Mouse (Mus musculus) heart, postnatal 25 days (tissue): ENCODE measurements around the gene Iffo1. TPM values are rescaled to one million over a fixed set of nuclear protein-coding genes. Genes with fewer than 3 reads are reported as not detected.

ENCODE experiments used
- DNase-seq: peaks from one replicate; pipeline ENCODE4 v3.0.0; 2022; ENCODE audit warnings: low spot score
- intact Hi-C: fragments of 180-260 bp; cut with DNase I; formaldehyde crosslinking; loops from one replicate; pipeline ENCODE4 v1.15.1; 2025
- microRNA-seq: library from miRNA; unstranded; fragments of <30 nt; microRNA quantifications from one replicate; pipeline ENCODE4 v1.2.0, GENCODE M21; 2022
- total RNA-seq, 2 experiments: library from RNA; stranded (reverse); gene quantifications; 2 replicates each; pipeline ENCODE4 v1.2.3; 2021

Iffo1 gene
- total RNA-seq, 2 experiments from 2014 or later, result 7.1 to 12.0 TPM

- no peak for DNase-seq
- intact Hi-C loops, result no loop called here
Observed at GRCm38 (mm10) chr6:125179601-125180000, 34.6 kb downstream of the Iffo1 start.

DNA sequence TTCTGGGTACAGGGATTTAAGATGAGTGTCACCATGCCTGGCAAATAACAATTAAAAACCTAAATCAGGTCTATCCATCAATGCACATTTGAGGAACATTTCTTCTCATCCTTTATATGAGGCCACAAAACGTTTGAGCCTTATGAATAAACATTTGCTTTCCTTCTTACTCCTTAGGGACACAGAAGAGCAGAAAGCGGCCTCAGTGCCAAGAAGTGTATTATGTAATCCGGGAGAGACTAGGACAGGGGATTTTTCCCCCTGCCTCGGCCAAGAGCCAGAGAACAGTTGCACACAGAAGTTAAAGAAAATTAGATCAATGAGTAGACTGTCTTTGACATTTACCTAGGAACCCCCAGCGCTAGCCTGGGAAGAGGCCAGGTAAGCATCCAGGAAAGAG lies 37.1 kb downstream of the Iffo1 start:
- intact Hi-C loops, result no loop called here
- DNase-seq, result no peak

- no peak for DNase-seq
Observed at GRCm38 (mm10) chr6:125186203-125186602, 41.2 kb downstream of the Iffo1 start.

DNA sequence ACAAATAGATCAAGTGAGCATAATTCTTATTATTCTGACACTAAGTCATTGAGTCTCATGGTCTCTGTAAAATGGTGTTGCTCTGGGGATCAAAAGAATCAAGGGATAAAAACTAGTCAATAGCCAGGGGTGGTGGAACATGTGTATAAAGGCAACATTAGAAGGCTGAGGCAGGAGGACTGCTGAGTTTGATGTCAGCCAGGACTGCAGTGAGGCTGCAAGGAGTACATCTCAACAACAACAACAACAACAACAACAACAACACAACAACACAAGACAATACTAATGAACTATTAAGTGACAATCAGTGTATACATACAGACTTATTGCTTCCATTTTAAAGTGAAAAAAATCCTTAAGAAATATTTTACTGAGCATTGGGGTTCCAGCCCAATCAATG lies 45.8 kb downstream of the Iffo1 start:
- DNase-seq, result no peak
- intact Hi-C loops, result loop anchor here (2.0 kb wide), 1 partner anchor 26 kb away; no protein-coding TSS in a partner anchor

More at GRCm38 (mm10) chr6:125186203-125186602, 41.2 kb downstream of the Iffo1 start:
- intact Hi-C loops, result no loop called here

DNA sequence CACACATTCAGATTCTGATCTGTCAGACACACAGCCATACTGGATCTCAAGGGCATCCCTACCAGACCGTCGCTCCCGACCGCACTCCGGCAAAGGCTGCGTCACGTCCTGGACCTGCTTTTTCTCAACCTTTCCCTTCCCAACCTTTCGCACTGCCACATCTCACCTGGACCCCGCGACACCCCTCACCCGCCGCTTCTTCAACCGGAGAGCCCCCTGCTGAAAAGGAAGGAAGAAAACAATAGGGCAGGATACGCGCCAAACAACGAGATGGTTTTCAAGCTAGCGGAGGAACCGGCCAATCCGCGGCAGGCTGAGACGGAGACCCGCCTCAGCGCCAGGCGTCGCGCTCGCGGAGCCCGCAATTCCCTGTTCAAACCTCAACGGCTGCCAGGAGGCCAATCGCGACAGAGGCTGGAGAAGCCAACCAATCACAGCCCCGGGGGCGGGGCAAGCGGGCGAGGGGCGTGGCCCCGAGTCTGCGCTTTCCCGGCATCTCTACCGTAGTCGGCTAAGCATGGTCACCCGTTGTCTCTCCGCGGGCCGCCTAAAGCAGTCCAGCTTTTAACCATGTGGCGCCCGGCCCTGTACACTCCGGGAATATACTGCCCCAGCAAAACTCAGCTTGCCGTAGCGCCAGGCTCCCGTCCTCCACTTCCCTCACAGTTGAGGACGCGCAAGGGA lies 46.4 kb downstream of the Iffo1 start, which contains the start of the genes Ncapd2 and Mrpl51:
Gene Ncapd2, minus strand, starts transcription at position 370 of the 684 bp plus-strand sequence.
Gene Mrpl51, plus strand, starts transcription at position 470 of the 684 bp plus-strand sequence.
- intact Hi-C loops, result loop anchor here (2.0 kb wide), 2 partner anchors 23 to 27 kb away; partner anchors contain the start of gene Vamp1
- DNase-seq, result peak; percentile 93

DNA sequence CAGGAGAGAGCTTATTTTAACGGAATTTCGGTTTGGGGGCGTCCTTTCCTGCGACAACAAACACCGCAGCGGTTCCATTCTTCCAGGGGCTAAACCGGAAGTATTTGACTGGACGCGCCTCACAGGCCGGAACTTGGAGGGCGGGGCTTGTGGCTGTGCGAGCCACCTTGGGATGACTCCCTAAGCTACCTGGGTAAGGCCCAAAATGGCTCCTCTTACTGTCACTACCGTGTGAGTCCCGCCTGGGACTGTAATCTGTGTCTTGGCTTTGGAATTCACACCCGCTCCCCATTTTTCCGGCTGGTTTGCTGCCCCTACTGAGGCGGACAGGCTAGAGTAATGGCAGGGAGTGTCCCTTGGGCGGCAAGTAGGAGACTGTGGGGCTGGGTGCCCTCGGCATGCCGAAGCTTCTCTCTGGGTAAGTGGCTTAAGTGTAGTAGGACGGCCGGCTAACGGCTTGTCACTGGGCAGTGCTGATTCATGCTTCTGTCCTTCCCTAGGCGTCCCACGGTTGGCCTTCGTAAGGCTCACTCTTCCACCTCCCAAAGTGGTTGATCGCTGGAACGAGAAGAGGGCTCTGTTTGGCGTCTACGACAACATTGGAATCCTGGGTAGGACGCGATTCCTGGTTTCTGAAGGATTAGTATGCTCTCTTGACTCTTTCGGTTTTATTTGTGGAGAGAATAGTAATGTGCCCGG lies 47.1 kb downstream of the Iffo1 start:
- intact Hi-C loops, result loop anchor here (2.0 kb wide), 1 partner anchor 23 kb away; the partner anchor contains the start of gene Vamp1
- peak; percentile 79 for DNase-seq

DNA sequence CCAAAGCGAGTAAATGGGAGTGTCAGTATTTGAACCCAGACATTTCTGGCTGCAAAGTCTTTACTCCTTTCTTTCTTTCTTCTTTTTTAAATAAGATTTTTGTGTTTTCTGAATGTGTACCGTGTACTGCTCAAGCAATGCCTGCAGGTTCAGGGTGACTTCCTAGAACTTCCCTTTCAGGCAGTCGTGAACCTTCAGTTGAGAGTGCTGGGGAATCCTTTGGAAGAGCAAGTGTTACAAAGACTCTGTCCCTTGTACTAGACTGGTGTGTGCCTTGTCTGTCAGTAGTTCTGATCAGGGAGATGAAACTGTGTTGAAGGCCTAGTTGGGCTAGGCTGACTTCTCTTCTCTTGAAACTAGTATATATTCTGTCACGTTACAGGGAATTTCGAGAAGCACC lies 47.8 kb downstream of the Iffo1 start:
- intact Hi-C loops, result loop anchor here (2.0 kb wide), 1 partner anchor 22 kb away; the partner anchor contains the start of gene Vamp1
- DNase-seq, result no peak

DNA sequence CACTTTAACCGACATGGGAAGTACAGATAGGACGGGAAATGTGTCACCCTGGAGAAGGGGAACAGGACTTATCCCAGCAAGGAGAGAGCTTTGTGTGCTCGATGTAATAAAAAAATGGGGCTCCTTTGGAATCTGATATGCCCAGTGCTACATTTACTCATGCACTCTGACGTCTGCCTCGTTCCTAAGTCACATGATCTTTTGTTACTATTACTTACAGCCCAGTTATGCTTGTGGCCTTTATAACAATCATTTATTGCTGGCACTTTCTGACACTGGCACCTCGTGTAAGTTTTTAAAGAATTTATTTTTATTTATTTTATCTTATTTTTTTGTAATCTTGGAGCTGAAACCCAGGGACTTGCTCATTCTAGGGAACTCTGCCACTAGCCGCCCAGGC lies 48.3 kb downstream of the Iffo1 start:
- intact Hi-C loops, result loop anchor here (2.0 kb wide), 1 partner anchor 21 kb away; the partner anchor contains the start of gene Vamp1
- DNase-seq, result no peak

DNA sequence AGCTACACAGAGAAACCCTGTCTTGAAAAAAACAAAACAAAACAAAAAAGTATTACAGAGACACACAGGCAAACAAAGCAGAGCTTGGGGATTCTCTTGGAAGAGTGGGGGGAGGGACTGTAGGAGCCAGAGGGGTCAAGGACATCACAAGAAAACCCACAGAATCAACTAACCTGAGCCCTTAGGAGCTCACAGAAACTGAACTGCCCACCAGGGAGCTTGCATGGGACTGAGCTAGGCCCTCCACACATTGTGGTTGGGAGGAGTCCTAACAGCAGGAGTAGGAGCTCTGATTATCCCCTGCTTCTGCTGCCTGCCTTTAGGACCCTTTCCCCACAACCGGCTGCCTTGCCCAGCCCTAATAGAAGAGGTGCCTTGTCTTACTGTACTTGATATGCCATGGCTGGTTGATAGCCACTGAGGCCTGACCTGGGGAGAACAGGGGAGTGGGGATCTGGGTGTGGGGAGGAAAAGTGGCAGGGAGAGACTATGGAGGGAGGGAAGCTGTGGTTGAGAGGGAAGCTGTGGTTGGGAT lies 50.6 kb downstream of the Iffo1 start:
- no peak for DNase-seq

DNA sequence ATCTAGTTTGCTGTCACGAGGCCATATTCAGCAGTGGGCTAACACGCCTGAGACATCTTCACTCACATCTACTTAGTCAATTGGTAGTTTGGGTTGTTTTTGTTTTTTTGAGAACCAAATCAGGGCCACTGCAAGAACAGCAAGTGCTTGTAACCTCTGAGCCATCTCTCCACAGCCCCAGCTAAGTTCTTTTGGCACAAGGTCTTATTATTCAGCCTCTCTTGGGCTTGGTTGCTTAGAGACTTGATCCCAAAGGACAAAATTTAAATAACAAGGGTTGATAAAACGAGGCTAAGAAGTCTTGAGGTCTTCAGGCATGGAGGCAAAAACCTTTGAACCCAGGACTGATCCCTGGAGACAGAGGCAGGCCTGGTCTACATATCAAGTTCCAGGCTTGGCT lies 51.3 kb downstream of the Iffo1 start:
- intact Hi-C loops, result no loop called here
- DNase-seq, result no peak

More for the DNA sequence above, 50.6 kb downstream of the Iffo1 start:
- intact Hi-C loops, result no loop called here

GRCm38 (mm10) chr6:125197166-125197565 lies 52.1 kb downstream of the Iffo1 start:
- no peak for DNase-seq
- intact Hi-C loops, result no loop called here

- intact Hi-C loops, result loop anchor here (5.0 kb wide), 1 partner anchor 48 kb away; no protein-coding TSS in a partner anchor
- no peak for DNase-seq
Observed at GRCm38 (mm10) chr6:125210436-125210835, 65.4 kb downstream of the Iffo1 start.

Small RNA genes lying within 50 kb of the gene (microRNA-seq; reads per million reads assigned to microRNA genes)
- gene Mir3098 (3.9 reads per million, percentile 8 among the genes with 10 or more reads in this experiment), gene Mir7045 (0.83 reads per million)

Other genes with a start within 250 kb of the Iffo1 start
- gene Lag3, start 233.5 kb upstream of the Iffo1 start, total RNA-seq, result under 1 TPM; 0.34 to 0.83 TPM
- 100 to 1,000 TPM; 235 to 245 TPM for gene Ptms, start 225.1 kb upstream of the Iffo1 start, total RNA-seq
- 100 to 1,000 TPM; 205 to 207 TPM for gene Mlf2, start 213.9 kb upstream of the Iffo1 start, total RNA-seq
- gene Cops7a, start 179.7 kb upstream of the Iffo1 start, total RNA-seq, result 10 to 100 TPM; 85.8 to 88.6 TPM
- 1 to 10 TPM in 1 of 2 experiments, under 1 TPM in 1; 0.49 to 1.1 TPM for gene Pianp, start 148.5 kb upstream of the Iffo1 start, total RNA-seq
- 10 to 100 TPM; 19.2 to 22.0 TPM for gene Zfp384, start 136.1 kb upstream of the Iffo1 start, total RNA-seq
- 10 to 100 TPM; 35.0 to 35.6 TPM for gene Ing4, start 105.5 kb upstream of the Iffo1 start, total RNA-seq
- gene Acrbp, start 95.6 kb upstream of the Iffo1 start, total RNA-seq, result 1 to 10 TPM; 2.5 to 4.1 TPM
- not detected for gene Lpar5, start 77.3 kb upstream of the Iffo1 start, total RNA-seq
- gene Chd4, start 49.3 kb upstream of the Iffo1 start, total RNA-seq, result 100 to 1,000 TPM; 111 to 116 TPM
- 10 to 100 TPM; 19.4 to 20.0 TPM for gene Nop2, start 13.3 kb upstream of the Iffo1 start, total RNA-seq
- gene Gapdh, start 21.2 kb downstream of the Iffo1 start, total RNA-seq, result 1,000 to 10,000 TPM; 4,843 to 4,911 TPM
- gene Ncapd2, start 46.5 kb downstream of the Iffo1 start, total RNA-seq, result 10 to 100 TPM; 21.9 to 26.8 TPM
- gene Mrpl51, start 46.6 kb downstream of the Iffo1 start, total RNA-seq, result 100 to 1,000 TPM; 308 to 324 TPM
- gene Vamp1, start 70.3 kb downstream of the Iffo1 start, total RNA-seq, result 1 to 10 TPM; 6.2 to 6.3 TPM
- gene Tapbpl, start 86.6 kb downstream of the Iffo1 start, total RNA-seq, result 1 to 10 TPM; 4.1 to 5.0 TPM
- under 1 TPM; 0.16 to 0.36 TPM for gene Cd27, start 91.8 kb downstream of the Iffo1 start, total RNA-seq
- not detected for gene Tuba3a, start 140.8 kb downstream of the Iffo1 start, total RNA-seq
- 10 to 100 TPM; 27.4 to 31.8 TPM for gene Ltbr, start 168.6 kb downstream of the Iffo1 start, total RNA-seq
- under 1 TPM; 0.70 TPM for gene Scnn1a, start 175.4 kb downstream of the Iffo1 start, total RNA-seq
- 10 to 100 TPM; 53.2 to 60.8 TPM for gene Tnfrsf1a, start 204.1 kb downstream of the Iffo1 start, total RNA-seq
- not detected for gene Plekhg6, start 235.6 kb downstream of the Iffo1 start, total RNA-seq